Mouse (Mus musculus) c-Kit-negative CD71-positive TER-119-positive erythroid progenitor cells, embryonic 14.5 days (primary cell): ENCODE data around the gene Tnfrsf21.

Source experiments
- DNase-seq: peaks from one replicate; pipeline ENCODE4 v3.0.0-alpha.2; 2013; ENCODE audit warnings: low read depth, low spot score

The Tnfrsf21 gene

DNA sequence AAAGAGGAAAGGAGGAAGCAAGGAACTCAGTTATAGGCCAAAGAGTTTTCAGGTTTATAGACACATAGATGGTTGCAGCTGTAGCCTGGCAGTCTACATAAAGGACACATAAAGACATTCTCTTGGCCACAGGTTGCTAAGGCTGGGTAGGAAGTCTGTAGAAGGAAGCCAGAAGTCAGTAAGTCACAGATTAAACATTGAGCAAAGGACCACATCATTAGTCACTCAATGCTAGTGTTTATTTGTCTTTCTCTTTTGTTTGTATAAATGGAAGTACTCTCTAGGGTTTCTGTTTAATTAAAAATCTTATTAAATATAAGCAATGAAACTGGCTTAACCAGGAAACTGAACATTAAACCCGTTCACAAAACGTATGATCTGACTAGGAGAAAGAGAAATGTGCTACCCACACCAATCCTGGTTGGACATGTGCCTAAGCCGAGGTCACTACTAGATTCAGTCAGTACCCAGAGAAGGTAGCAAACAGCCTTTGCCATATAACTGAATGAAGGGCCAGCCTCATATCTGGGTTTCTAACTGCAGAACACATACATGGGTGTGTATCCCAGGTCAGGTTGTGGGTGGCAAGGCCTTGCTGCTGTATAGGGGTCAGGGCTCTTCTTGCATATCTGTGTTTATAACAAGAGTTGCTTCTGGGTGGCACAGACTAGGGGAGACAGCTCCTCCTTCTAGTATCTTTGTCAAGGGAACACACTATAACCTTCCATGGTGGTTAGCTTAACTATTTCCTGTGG, 113.9 kb downstream of the Tnfrsf21 start:
- DNase-seq: no peak

GRCm38 (mm10) chr17:43130870-43131264, 114.5 kb downstream of the Tnfrsf21 start:
- no peak for DNase-seq

DNA sequence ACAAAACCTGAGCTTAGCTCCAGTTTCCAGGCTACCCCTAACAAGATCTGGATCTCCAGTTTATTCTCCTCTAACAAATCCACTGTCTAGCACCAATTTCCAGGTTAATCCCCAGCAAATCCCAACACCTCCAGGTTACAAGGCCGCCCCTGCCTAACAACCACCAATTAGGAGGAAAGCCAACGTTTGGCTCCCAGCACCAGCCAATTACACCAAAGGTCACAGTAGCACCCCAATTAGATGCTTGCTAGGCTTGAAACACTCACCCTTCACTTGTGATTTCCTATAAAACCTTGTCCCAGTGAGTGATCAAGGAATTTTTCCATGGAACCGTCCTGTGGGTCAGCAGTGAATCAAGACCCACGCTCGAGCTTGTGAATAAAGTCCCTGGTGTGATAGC, 116.1 kb downstream of the Tnfrsf21 start:
- DNase-seq: no peak

GRCm38 (mm10) chr17:43133106-43133505, 116.8 kb downstream of the Tnfrsf21 start:
- DNase-seq: no peak

- no peak for DNase-seq
Measured at GRCm38 (mm10) chr17:43134991-43135390, 118.6 kb downstream of the Tnfrsf21 start.

DNA sequence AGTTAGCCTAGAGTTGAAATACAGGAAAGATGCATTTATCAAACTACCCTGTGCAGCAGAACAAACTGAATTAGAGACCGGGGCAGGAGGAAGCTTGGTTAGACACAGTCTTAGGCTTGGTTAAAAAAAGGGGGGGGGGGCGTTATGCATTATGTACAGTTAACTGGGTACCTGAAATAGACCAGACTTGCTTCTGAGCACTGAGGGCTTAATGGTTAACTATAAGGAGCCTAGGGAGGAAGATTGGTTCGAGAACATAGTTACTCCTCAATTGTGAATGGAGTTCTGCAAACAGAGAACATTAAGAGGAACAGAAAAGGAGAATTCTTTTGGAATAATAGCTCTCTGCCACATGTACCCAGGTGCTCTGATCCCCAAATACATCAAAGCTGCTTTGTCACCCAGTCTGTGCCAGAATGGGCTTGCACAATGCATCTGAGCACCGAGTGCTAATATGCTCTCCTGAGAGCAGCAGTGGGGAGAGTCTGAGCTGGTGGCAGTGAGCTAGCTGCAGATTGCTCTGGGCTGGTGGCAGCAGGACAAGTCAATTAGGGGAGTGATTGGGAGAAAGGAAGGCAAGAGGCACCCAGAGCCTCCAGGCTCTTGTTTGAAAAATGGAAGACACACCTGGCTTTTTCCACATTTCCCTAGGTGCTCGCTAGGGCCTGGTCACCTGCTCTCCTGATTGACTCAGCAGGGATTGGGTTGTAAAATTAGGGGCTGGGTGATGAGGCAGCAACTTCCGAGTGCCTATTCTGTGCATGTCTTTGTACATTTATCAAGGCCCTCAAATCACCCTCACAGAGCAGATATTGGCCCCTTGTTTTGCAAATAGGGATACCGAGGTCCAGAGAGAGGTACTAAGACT, 119.3 kb downstream of the Tnfrsf21 start:
- no peak for DNase-seq

DNA sequence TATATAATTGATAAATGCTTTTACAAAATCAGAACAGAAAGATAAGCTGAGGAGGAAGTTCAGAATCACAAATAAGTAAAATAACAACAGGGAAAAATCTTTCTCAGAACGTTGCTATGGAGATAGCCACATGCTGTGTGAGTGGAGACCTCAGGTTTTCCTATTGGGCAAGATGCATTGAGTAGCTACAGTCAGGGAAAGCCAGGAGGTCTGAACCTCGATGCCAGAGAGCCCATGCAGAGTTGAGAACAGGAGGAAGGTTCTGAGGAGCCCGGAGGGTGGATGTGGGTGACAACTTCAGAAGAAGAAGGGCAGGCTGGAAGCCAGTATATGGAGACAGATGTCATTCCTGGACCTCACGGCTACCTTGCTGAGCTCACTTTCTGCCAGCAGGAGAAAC, 120.4 kb downstream of the Tnfrsf21 start:
- DNase-seq: no peak

DNA sequence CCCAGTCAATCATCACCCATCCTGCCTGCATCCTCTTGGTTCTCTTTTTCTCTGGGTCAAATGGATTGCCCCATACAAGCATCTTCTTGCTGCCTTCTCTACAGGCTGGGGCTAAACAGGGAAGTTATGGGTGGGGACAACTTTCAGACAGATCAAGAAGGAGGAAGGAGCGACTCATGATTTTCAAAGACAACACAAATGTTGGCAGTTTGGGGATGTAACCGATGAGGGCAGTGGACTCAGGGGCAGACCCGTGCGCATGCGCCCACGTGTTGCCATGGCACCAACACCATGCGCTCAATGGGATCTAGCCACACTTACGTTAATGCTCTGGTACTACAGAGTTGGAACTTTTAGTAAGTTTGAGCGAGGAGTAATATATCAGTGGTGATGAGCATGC, 121.5 kb downstream of the Tnfrsf21 start:
- DNase-seq: no peak

GRCm38 (mm10) chr17:43138356-43138755, 122.0 kb downstream of the Tnfrsf21 start:
- no peak for DNase-seq
